Mouse (Mus musculus): ENCODE results near the gene Fignl1. TPM values are rescaled to one million over a fixed set of nuclear protein-coding genes. Genes with fewer than 3 reads are reported as not detected.

Fignl1 gene
- total and polyA plus RNA-seq, 3 experiments, result 82.8 to 189 (median 98.5) TPM

GRCm38 (mm10) chr11:11830884-11831495, 22.2 kb upstream of the Fignl1 start:
- no peaks in the 10 kb centered on the region for H3K36me3 ChIP-seq (replicated peaks in 1 of 2; ENCODE audit: control insufficient read depth in 1 of 2, insufficient read depth in 1 of 2, low read length in 1 of 2)
- no peak overlapping the region for H3K4me2 ChIP-seq (ENCODE audit: insufficient read depth, low read depth, poor library complexity, severe bottlenecking)
- H3K9me3 ChIP-seq (replicated peaks; ENCODE audit: low read length), result no peaks in the 10 kb centered on the region
- in situ Hi-C loops (cut with MboI; ENCODE audit: low pct_ligation_motif_present, low pct_unique_long_range_greater_than_20kb, low sequenced_read_pairs) (no loop called here), dilution Hi-C loops (cut with MboI; ENCODE audit: extremely low pct_ligation_motif_present, extremely low pct_unique_long_range_greater_than_20kb, low sequenced_read_pairs) (no loop called here)
- H3K79me2 ChIP-seq (replicated peaks; ENCODE audit: control insufficient read depth, extremely low read depth, insufficient read depth, poor library complexity, severe bottlenecking), result no peaks in the 10 kb centered on the region
- H3K27ac ChIP-seq (ENCODE audit: insufficient read depth, low read depth), result no peak overlapping the region
- DNase-seq (ENCODE audit: extremely low read depth), result no peak
- H3K4me3 ChIP-seq (replicated peaks in 1 of 3; ENCODE audit: low read depth in 2 of 3, low read length in 2 of 3, poor library complexity in 1 of 3), result no peak overlapping the region
- H3K4me1 ChIP-seq (ENCODE audit: control insufficient read depth in 1 of 2, insufficient read depth in 2 of 2), result peaks cover 10 to 34% of the 10 kb centered on the region in 2 experiments
- H3K27me3 ChIP-seq (replicated peaks), result no peaks in the 10 kb centered on the region
- H3K9ac ChIP-seq (ENCODE audit: insufficient read depth, low read depth), result no peak overlapping the region
- TF ChIP-seq GABPA (IDR thresholded peaks at IDR 0.05; ENCODE audit: insufficient replicate concordance, low read depth, low read length) (no peak), NRF1 (IDR thresholded peaks at IDR 0.05; ENCODE audit: low read depth, low read length) (no peak), HCFC1 (IDR thresholded peaks at IDR 0.05; ENCODE audit: low read depth, low read length) (no peak), POLR2A (IDR thresholded peaks at IDR 0.05; ENCODE audit: low read depth, low read length) (no peak), NELFE (IDR thresholded peaks at IDR 0.05; ENCODE audit: low read depth, low read length) (no peak), TCF12 (IDR thresholded peaks at IDR 0.05; ENCODE audit: low read depth, low read length) (no peak), IRF4 (IDR thresholded peaks at IDR 0.05; ENCODE audit: low read depth, low read length) (no peak), JUND (conservative IDR thresholded peaks at IDR 0.05; ENCODE audit: low read depth, low read length) (no peak), ETS1 (conservative IDR thresholded peaks at IDR 0.05; ENCODE audit: low read depth, low read length) (no peak), MEF2A (IDR thresholded peaks at IDR 0.05; ENCODE audit: borderline replicate concordance, low read depth, low read length) (no peak), MAX (IDR thresholded peaks at IDR 0.05; ENCODE audit: low read length) (no peak), KAT2A (IDR thresholded peaks at IDR 0.05; ENCODE audit: insufficient replicate concordance, low read length) (no peak), CHD2 (IDR thresholded peaks at IDR 0.05; ENCODE audit: low read length) (no peak), USF2 (conservative IDR thresholded peaks at IDR 0.05; ENCODE audit: low read depth, low read length) (no peak)

- H3K79me2 ChIP-seq (replicated peaks; ENCODE audit: control insufficient read depth, extremely low read depth, insufficient read depth, poor library complexity, severe bottlenecking), result no peaks in the 10 kb centered on the region
- no peak overlapping the region for H3K4me3 ChIP-seq (replicated peaks in 1 of 3; ENCODE audit: low read depth in 2 of 3, low read length in 2 of 3, poor library complexity in 1 of 3)
- in situ Hi-C loops (cut with MboI; ENCODE audit: low pct_ligation_motif_present, low pct_unique_long_range_greater_than_20kb, low sequenced_read_pairs) (no loop called here), dilution Hi-C loops (cut with MboI; ENCODE audit: extremely low pct_ligation_motif_present, extremely low pct_unique_long_range_greater_than_20kb, low sequenced_read_pairs) (no loop called here)
- no peaks in the 10 kb centered on the region for H3K9me3 ChIP-seq (replicated peaks; ENCODE audit: low read length)
- DNase-seq (ENCODE audit: extremely low read depth), result no peak
- no peaks in the 10 kb centered on the region for H3K27me3 ChIP-seq (replicated peaks)
- peaks cover 11 to 37% of the 10 kb centered on the region in 2 experiments for H3K4me1 ChIP-seq (ENCODE audit: control insufficient read depth in 1 of 2, insufficient read depth in 2 of 2)
- no peak for TF ChIP-seq MXI1 (IDR thresholded peaks at IDR 0.05; ENCODE audit: low read depth, low read length)
- no peak for TF ChIP-seq GABPA (IDR thresholded peaks at IDR 0.05; ENCODE audit: insufficient replicate concordance, low read depth, low read length)
- no peak for TF ChIP-seq MAZ (IDR thresholded peaks at IDR 0.05; ENCODE audit: low read depth, low read length)
- no peak for TF ChIP-seq IRF4 (IDR thresholded peaks at IDR 0.05; ENCODE audit: low read depth, low read length)
- TF ChIP-seq JUN (IDR thresholded peaks at IDR 0.05; ENCODE audit: insufficient read depth, low read depth, low read length), result no peak
- no peaks in the 10 kb centered on the region for H3K36me3 ChIP-seq (replicated peaks in 1 of 2; ENCODE audit: control insufficient read depth in 1 of 2, insufficient read depth in 1 of 2, low read length in 1 of 2)
- no peak overlapping the region for H3K9ac ChIP-seq (ENCODE audit: insufficient read depth, low read depth)
- no peak overlapping the region for H3K27ac ChIP-seq (ENCODE audit: insufficient read depth, low read depth)
- no peak overlapping the region for H3K4me2 ChIP-seq (ENCODE audit: insufficient read depth, low read depth, poor library complexity, severe bottlenecking)
Observed at GRCm38 (mm10) chr11:11829161-11830000, 20.6 kb upstream of the Fignl1 start.
